Mouse (Mus musculus): ENCODE measurements around the gene Slc2a13. TPM values are rescaled to one million over a fixed set of nuclear protein-coding genes. Genes with fewer than 3 reads are reported as not detected.

The Slc2a13 gene
- total RNA-seq (2021) = 10 to 100 TPM; 72.1 to 72.8 TPM

DNA sequence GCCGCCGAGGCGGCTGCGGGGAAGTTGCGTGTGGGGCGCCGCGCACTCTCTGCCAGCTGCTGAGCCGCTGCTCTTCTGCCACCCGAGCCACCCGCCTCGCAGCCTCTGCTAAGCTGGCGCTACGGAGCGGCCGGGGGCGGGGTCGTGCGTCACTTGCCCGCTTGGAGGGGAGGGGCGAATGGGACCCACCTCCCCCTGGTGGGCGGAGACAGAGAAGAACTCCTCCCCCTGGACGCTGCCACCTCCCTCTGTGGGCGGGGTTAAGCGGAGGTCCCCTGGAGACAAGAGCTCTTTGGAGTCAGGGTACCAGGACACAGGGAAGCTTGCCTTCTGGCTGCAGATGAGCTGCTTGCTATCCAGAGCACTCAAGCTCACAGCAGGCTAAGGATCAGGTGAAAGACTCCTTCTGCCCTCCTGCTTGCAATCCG is at the start of gene Slc2a13:
Slc2a13 (minus strand) TSS at position 151 of the 428 bp plus-strand sequence.
- peak; percentile 88 to 89 for DNase-seq

DNA sequence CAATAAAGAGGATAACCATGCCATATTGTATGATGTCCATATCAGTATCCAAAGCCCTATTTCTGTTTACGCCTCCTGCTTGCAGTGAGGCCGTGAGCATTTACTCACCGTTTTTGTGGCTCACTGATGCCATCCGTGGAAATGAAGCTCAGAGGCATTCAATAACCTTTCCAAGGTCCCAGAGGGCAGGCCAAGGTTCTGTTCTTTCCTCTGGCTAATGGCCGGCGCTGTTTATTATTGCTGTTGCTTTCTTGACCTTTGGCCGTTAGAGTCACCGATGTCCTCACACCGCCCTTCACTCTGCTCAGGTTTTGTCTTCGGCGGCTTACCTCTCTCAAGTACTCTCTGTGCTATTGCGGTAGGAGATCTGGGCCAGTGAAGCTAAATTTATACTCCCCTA is 43.0 kb upstream of the Slc2a13 start:
- no peak for DNase-seq

DNA sequence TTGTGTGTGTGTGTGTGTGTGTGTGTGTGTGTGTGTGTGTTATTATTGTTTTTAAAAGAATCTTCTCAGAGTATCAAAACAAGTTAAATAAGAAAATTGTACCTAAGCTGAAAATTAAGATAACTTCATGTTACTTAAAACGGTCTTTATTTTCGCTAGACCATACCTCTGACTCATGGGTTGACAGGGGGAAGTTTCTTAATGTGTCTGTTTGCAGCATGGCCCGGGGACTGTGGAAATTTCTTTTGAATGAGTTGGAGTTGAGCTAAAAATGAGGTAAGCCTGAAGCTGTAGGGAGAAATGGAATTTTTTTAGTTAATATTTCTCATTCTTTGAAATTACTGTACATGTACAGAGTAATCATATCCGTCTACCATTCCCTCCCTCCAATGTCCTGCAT is 42.5 kb upstream of the Slc2a13 start:
- DNase-seq = no peak

DNA sequence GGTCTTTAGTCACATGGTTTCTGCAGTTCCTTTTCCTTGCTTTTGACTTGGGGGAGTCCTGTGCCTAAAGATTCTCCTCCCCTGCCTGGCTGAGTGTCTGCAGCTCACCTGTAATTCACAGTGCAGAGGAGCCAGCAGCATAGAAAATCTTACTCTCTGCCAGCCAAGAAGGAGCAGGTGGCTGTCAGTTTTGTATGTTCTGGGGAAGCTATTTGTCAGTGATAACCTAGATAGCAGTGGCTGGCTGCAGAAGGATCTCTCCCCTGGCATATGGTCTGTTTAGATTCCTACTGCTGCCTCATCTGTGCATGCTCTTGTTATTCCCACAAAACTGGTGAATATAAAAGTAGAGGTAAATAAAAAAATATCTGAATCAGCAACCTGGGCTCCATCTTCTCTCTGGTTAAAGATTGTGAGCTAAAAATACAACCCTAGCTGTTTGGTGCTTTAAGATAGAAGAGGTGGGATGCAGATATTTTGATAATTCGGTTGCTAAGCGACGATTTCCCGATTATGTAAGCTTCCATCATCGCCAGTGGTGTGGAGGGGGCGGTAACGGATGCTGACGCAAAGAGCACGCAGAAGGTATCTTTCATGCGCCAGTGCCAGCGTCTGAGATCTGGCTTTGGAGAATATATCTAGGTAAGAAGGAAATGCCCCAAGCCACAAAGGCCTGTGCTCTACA is 41.1 kb upstream of the Slc2a13 start:
- peak; percentile 67 to 68 for DNase-seq

DNA sequence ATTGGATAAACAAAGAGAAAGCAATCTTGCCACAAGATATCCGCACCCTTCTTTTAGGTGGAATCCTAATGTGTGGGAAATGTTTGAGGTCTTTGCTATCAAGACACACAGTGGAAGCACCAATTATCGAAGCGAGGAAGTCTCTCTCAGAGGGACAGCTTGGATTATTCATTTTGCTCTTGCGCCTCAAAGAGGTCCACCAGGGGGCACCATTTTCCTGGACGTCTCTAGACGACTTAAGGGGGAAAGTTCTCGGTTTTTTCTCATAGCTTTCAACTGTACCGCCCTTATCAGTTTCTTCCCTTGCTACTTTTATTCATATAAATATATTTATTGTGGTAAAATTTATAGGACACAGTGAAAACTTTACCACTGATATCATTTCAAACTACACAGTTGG is 36.7 kb upstream of the Slc2a13 start:
- DNase-seq = peak; percentile 21 to 42

DNA sequence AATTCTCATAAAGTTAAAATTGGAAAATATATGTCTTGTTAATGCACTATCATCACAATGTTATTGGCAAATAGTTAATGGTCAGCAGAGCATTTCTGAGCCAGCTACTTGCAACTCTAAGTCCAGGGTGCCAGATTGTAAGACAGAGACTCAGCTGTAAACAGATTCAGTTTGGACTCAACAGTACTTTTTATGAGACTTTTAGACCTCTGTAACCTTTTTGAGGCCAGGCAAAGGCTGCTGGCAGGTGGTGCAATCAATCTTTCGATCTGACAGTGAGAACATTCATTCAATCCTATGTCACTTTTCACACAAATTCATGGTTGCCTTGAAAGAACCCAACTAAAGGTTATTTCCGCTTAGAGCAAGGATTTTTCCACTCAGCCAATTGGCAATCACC is 35.8 kb upstream of the Slc2a13 start:
- no peak for DNase-seq

DNA sequence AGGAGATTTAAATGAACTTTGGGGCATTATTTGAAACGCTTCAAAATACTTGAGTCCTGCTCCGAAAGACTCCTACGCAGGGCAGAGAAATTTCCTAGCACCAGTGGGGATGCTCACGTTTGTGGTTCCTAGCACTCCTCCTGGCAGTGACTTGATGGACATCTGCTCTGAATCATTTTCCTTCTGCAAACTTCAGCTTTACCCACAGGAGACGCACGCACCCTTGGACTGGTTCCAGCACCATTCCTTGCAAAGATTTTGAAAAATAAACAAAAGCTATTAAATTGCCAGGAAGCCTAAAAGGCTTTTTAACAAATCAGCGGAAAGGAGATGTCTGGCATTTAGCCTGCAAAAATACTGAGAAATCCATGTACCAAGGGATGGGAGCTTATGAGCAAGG is 28.1 kb upstream of the Slc2a13 start:
- peak; percentile 28 to 34 for DNase-seq

DNA sequence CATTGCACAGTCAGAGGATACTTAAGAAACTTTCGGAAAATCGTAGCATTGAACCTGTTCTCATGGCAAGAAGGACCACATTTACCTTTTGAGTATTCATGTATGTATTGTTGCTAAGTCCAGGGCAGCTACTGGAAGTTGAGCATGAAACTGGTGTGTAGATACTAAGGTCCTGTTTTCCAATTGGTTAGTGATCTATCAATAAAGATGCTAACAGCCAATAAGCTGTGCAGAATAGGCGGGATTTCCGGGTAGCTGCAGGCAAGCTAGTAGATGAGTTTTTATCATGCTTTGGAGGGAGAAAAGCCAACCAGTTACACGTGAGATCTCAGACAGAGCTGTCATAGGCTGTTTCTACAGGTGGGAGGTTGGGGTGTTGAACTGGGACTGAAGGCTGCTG is 24.2 kb upstream of the Slc2a13 start:
- DNase-seq = no peak

DNA sequence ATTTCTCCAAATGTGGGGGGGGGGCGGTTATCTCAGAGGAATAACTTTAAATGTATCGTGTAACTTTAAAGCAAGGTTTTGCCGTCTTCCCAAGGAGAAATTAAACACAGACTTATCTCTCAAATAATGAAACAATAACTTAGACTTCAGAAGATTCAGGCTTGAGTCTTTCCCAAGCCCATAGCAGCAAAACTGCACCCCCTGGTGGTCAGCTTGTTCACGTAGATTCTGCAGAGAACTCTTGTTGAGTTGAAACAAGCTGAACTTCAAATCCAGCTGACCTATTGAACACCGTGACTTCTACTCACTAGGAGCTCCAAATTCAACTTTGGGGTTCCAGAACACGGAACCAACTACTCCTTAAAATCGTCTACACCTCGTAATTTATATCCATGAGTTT is 1.4 kb upstream of the Slc2a13 start:
- peak; percentile 74 to 76 for DNase-seq

DNA sequence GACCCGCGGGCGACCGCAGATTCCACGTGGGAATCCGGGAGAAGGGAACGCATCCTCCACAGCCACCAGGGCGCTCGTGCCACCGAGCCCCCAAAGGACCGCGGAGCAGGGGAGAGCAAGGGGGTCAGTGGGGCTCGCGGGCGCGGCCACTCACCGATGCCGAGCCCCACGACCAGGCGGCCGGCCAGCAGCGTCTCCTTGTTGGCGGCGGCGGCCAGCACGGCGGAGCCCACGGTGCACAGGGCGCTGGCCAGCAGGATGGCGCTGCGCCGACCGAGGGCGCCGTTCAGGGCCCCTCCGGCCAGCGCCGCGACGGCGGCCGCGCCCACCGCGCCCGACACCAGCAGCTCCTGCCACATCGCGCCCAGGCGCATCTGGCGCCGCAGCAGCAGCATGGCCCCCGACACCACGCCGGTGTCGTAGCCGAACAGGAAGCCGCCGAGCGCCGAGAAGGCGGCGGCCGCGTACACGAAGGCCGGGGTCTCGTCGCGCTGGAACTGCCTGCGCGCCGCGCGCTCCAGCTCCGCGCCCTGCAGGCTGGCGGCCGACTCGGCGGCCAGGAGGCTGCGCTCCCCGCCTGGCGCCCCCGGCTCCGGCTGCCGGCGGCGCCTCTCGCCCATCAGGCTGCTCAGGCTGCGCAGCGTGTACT is 516 bp downstream of the Slc2a13 start:
- peak in 1 of 2 experiments; percentile 17 for DNase-seq

DNA sequence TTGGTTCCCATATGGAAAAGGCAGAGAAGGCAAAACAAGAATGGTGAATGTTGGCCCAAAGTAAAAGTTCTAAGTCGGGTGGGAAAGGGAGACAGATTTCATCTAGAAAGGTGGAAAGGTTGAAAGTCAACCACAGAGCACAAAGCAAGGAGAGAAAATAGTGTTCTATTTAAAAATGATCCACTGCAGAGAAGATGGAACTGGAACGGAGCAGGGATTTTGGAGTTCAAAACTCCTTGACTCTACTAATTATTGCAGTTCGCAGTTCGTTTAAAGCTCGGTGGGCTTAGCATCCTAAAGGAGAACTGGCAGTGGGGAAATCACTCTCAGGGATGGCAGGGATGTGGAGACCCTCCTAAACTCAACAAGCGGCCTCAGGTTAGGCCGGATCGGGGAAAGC is 1.1 kb downstream of the Slc2a13 start:
- no peak for DNase-seq

DNA sequence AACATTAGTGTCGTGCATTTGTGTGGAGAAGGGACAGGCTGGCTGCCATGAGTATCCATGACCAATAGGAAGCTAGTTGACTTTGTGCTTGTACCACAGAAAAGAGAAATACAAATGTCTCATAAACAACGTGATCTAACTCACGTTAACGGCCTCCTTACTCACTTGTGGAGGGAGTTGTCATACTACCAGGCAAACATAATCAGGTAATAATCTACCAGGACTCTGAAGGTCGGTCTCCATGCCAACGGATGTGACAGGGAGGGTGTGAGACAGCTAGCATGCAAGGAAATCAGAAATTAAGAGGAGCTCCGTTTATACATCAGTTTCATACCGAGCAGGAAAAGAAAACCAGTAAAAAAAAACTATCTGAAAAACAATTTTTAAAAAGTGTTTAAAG is 6.3 kb downstream of the Slc2a13 start:
- DNase-seq = no peak

DNA sequence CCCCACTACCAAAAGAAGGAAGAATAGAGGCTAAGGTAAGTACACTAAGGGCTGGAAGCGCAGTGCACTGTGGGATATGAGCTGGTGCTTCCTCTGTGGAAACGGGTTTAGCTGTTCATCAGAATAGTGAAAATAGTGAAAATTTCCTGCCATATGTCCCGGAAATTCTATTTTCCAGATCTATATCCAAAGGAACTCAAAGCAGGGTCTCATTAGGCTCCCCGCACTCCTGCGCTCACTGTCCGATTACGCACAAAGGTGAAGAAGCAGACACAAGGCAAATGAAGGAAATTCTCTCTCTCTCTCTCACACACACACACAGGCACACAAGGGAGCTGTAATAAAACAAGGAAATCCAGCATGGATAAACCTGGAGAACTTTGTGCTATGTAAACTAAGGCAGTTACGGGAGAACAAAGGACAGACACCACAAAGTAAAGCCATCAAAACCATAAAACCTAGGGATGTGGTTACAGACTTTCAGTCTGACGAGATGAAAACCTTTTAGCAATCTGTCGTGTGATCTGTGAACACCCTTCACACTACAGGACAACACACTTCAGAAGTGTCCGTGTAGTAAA is 7.9 kb downstream of the Slc2a13 start:
- no peak for DNase-seq

DNA sequence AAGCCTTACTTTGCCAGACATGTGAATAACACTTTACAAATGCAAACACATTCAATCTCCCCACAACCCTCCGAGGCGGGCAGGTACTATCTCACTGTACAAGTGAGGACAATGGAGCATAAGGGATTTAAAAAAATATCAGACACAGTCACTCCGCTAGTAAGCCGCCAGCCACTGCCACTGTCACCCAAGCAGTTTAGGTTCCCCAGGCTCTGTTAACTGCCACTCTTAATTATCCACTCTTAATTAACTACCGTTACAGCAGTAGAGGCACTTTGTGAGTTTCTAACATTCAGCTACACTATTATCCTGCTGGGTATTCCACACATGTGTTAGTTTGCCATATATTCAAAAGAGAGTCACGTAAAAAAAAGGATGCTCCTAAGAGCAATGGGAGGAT is 11.3 kb downstream of the Slc2a13 start:
- DNase-seq = no peak

DNA sequence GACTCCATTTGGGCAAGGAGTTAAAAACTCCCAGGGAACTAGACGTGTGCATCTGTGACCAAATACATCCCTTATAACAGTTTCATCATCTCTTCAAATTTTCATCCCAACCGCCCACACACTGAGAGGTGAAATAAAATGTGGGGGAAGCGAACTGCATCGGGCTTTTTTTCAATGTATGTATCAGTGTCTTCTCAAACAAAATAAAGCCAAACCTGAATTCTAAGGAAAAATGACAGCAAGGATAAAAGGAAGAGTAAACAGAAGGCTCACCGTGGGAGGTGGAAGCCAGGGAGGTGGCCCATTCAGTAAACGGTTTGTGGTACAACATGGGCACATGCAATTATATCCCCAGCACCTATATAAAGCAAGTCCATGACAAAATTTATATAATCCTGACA is 17.7 kb downstream of the Slc2a13 start:
- DNase-seq = no peak

DNA sequence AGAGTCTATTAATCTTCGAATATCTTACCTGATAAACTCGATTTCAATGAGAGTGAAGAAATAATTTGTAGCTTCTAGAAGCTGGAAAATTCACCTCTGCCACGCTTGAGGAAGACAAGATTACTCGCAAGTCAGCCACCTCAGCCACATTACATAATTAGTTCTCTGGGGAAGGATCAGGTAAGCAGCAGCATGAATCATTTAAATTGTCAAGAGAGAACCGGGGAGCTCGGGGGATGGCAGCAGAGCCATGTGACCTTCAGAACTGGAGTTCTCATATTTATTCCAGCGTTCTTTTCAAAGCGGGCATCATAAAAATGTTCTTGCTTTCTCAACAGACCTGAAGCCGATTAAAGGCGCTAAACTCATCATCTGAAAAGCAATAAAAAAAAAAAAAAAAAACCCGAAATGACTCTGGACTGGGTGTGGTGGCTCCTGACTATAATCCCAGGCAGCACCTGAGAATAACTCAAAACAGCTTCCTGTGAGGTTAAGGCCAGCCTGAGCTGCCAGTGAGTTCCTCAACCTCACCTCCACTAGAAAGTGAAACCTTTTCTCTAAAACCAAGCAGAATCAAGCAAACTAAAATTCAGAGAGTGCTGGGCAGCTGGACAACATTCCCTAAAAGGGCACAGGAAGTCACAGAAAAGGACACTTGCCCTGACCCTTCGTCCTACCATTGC is 24.3 kb downstream of the Slc2a13 start:
- no peak for DNase-seq

DNA sequence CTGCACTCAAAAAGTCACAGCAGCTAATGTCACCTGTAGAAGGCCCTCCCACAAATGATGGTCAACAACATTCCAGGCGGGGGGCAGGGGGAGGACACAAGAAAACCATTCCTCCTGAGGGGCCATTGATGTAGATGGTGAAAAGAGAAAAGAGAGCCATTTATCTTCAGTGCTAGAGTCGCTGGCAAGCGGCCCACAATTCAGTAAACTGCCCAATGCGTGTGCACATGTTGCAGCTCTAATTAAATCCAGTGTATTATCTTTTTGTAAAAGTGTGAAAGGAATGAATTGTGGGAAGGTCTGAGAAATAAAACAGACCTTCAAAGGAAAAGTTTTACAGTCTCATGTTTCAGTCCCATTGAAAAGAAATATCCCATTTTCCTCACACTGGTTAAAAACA is 28.5 kb downstream of the Slc2a13 start:
- no peak for DNase-seq

DNA sequence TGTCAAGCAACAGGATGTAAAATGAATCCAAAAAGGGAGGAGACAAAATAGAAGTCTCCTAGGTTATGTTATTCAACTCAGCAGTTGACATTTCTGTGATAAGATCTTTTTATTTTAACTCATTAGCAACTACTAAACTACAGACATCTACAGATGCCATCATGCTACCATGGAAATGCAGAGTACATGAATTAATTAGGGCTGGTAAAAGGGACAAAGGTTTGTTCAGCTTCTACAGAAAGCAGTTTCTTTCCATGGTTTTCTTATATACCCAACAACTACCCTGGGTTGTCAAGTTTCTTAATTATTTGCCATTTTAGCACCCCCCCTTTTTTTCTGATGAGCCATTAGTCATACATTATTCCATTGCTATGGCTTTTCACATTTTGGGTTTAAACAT is 34.6 kb downstream of the Slc2a13 start:
- no peak for DNase-seq

DNA sequence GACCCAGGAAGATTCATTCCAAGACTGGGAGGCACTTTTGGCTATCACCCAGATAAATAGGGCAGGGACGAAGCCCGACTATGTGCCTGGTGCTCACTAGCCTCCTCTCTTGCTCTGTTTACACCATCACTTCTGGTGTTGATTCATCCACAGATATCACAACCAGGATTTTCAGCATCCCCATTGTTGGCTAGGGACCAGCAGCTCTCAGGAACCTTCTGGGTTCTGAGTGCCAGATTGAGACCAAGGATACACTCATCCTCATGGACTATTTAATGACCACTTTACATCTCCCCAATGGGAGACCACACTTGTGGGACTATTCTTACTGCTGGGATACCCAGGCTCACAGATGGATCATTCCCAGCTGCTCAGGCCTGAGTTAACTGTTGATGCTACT is 46.2 kb downstream of the Slc2a13 start:
- no peak for DNase-seq

DNA sequence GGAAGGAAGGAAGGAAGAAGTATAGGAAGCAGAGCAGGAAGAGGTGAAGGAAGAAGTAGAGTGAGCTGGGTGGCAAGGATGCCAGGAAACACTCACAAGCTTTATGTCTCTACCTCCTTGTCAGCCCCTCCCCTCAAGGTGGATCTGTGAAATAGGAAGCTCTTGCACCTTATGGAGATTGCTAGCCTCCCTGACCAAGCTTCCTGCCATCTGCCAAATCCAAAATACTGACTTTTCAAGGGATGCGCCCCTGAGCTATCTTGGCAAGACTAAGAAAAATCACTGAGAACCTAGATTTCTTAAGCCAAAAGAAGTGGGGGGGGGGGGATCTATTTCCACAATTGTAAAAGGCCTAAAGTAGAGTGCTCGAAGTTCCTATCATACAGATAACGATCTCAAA is 46.9 kb downstream of the Slc2a13 start:
- DNase-seq = no peak

DNA sequence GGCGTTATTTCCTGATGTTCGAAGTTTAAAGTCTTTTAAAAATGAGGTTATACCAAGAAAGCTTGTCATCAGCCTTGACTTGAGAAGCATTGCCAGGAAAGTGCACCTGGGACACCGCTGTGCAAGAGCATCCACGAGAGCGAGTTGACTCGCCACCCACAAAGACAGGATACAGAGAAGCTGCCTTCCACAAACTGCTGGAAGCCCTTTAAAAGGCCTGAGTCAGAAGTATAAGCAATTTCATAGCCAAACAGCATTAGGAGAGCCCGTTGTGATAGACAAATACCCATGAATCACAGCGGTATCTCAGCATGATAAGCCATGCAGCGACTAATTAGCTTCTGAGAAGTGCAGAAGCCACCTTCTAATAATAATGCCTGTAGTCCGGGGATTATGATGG is 48.6 kb downstream of the Slc2a13 start:
- no peak for DNase-seq

DNA sequence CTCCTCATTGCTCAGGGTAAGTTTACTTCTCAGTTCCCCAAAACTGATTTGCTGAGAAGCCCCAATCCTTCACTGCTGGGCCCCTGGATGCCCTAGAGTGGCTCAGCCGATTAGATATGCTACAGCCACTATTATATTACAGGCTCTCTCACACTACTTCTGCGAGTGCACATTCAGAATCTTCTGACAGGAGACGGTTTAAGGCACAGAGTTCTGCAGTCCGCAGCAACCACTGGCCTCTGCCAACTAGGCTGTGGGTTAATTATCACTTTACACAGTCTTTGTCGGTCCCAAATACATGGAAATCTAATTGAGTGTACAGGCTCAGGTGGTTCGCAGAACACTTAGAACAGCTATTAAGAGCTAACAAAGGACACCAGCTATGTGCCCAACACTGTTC is 69.8 kb downstream of the Slc2a13 start:
- DNase-seq = no peak

DNA sequence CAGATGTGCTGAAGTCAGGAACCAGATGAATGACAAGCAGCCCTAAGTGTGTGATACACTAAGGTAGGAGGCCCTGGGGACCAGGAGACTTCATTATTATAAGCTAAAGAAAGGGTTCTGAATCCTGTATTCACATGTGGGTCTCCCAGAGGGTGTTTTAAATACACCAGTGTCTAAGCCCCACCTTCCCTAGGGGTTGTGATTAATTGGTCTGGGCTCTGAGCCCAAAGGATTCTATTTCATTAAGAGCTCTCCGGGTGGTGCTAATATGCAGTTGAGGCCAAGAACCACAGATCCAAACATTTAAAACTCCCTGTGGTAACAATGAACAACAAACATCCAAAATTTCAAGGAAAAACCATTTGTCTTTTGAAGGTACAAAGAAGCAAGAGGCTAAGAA is 70.4 kb downstream of the Slc2a13 start:
- peak in 1 of 2 experiments; percentile 16 for DNase-seq

DNA sequence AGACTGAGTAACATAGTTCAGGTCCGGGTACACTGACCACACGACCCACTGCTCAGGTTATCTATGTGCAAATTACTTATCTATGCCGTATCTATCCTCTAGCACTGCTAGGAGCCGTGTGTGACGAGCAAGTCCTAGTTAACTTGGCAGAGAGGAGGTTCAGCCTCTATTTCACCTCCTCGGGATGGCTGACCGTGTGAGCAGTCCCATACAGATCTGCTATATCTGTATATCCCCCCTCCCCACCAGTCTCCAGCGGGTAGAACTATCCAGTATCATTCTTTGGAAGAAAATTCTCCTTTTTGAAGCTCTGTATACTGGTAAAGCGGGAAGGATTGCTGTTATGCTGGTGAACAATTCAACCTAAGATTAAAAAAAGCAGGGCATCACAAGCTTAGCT is 70.8 kb downstream of the Slc2a13 start:
- no peak for DNase-seq

Data from layer of hippocampus, postnatal 36 days (tissue).